Mouse (Mus musculus): ENCODE results near the gene Ankrd2.

DNA sequence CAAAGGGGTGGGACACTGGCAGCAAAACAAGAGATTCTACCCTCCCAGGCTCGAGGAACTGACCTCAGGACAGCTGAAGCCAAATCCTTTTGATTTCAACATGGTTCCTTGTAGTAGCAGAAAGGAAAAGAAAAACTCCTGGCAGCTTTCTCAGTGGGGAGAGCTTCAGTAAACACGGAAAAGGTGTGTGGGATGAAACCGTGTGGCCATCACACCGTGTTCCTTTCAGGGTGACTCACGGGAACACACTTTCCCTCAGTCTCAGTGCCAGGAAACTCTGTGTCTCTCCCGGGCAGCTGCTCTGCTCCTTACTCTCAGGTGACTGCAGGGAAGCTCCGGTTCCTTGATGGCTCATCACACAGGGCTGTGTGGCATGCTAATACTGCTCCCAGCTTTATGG is 22.6 kb downstream of the Ankrd2 start:
- TF ChIP-seq POLR2A (IDR thresholded peaks at IDR 0.05; ENCODE audit: borderline replicate concordance, extremely low read depth, insufficient read depth, insufficient read length, poor library complexity, severe bottlenecking) (no peak), CTCF (IDR thresholded peaks at IDR 0.05; ENCODE audit: borderline replicate concordance, extremely low read depth, insufficient read depth, insufficient read length) (no peak)

Data from brain, embryonic 14.5 days (tissue).